Mouse (Mus musculus) inflammation-experienced regulatory T-cells, adult 6 months (primary cell): ENCODE results near the gene Mab21l2. TPM values are rescaled to one million over a fixed set of nuclear protein-coding genes. Genes with fewer than 3 reads are reported as not detected.

Experiments
- ATAC-seq: one replicate; pipeline ENCODE4 v1.8.0; 2017
- polyA plus RNA-seq, 3 experiments: library from polyadenylated mRNA; unstranded; fragments of 100-300 nt; shearing (Covaris generic); gene quantifications; one replicate each; pipeline ENCODE4 v1.2.1; 2017

The Mab21l2 gene
- polyA plus RNA-seq, 3 experiments from 2014 or later, result 0.34 to 0.99 (median 0.50) TPM

GRCm38 (mm10) chr3:86538645-86539554, 9.5 kb downstream of the Mab21l2 start:
- no peak for ATAC-seq

- ATAC-seq, result no peak
These were observed 11.7 kb downstream of the Mab21l2 start for GRCm38 (mm10) chr3:86536751-86537150.

GRCm38 (mm10) chr3:86531531-86532269, 16.7 kb downstream of the Mab21l2 start:
- no peak for ATAC-seq

- no peak for ATAC-seq
These were observed 25.4 kb downstream of the Mab21l2 start for GRCm38 (mm10) chr3:86522880-86523505.

- peak; percentile 35 for ATAC-seq
These were observed 29.8 kb downstream of the Mab21l2 start for GRCm38 (mm10) chr3:86518506-86519109.

GRCm38 (mm10) chr3:86500586-86500985, 47.8 kb downstream of the Mab21l2 start:
- no peak for ATAC-seq
